Mouse (Mus musculus) lung, postnatal 0 days (tissue): ENCODE data around the gene Hint1. TPM values are rescaled to one million over a fixed set of nuclear protein-coding genes. Genes with fewer than 3 reads are reported as not detected.

Experiments
- ATAC-seq: fragments of 200-750 bp; cut with Nextera tagmentation; 2 replicates; pipeline ENCODE4 v1.8.0; 2017; ENCODE audit warnings: moderate library complexity
- DNase-seq: peaks from one replicate; pipeline ENCODE4 v3.0.0-alpha.2; 2016; ENCODE audit warnings: low spot score
- H3K27ac ChIP-seq: fragments of 300-500 bp; sonication (generic); 2 replicates; pipeline ENCODE4 v1.5.1; 2014; ENCODE audit warnings: antibody characterized with exemption, mild to moderate bottlenecking, low read length, mixed read lengths
- H3K27me3 ChIP-seq: fragments of 300-500 bp; sonication (generic); replicated peaks from 2 replicates; pipeline ENCODE4 v1.6.1; 2014; ENCODE audit warnings: low read length, mixed read lengths; ENCODE audit not compliant: insufficient read depth
- H3K36me3 ChIP-seq: fragments of 300-500 bp; sonication (generic); 2 replicates; pipeline ENCODE4 v1.6.1; 2014; ENCODE audit warnings: low read length, mixed read lengths; ENCODE audit not compliant: insufficient read depth
- H3K4me1 ChIP-seq: fragments of 300-500 bp; sonication (generic); 2 replicates; pipeline ENCODE4 v1.6.1; 2014; ENCODE audit warnings: antibody characterized with exemption, low read depth, low read length, mixed read lengths; ENCODE audit not compliant: insufficient read depth
- H3K4me2 ChIP-seq: fragments of 300-500 bp; sonication (generic); replicated peaks from 2 replicates; pipeline ENCODE4 v1.6.1; 2014; ENCODE audit warnings: low read depth, mild to moderate bottlenecking, low read length, moderate library complexity, mixed read lengths
- H3K4me3 ChIP-seq: fragments of 300-500 bp; sonication (generic); 2 replicates; pipeline ENCODE4 v1.5.1; 2014; ENCODE audit warnings: low read depth, low read length
- H3K9ac ChIP-seq: fragments of 300-500 bp; sonication (generic); replicated peaks from 2 replicates; pipeline ENCODE4 v1.6.1; 2014; ENCODE audit warnings: low read depth, mild to moderate bottlenecking
- H3K9me3 ChIP-seq: fragments of 300-500 bp; sonication (generic); 2 replicates; pipeline ENCODE4 v1.6.1; 2016; ENCODE audit warnings: low read length, mixed read lengths
- CTCF ChIP-seq: IDR thresholded peaks from 2 replicates; pipeline ENCODE4 v1.5.1; 2016; ENCODE audit warnings: antibody characterized with exemption, mild to moderate bottlenecking
- EP300 ChIP-seq: IDR thresholded peaks from 2 replicates; pipeline ENCODE4 v1.6.1; 2016; ENCODE audit warnings: antibody characterized with exemption, mild to moderate bottlenecking, control low read depth
- WGBS: fragments of 180-500 bp; shearing (Covaris S2); extraction: QIAGEN DNeasy Blood & Tissue Kit; methylation state at CpG from one replicate; pipeline ENCODE4 v1.1.7; 2014; 5-methylcytosine and 5-hydroxymethylcytosine counted together
- polyA plus RNA-seq: library from polyadenylated mRNA; unstranded; fragments of >200 nt; fragmentation: Nextera tagmentation; extraction: Ambion mirVana; gene quantifications from 2 replicates; pipeline ENCODE4 v1.2.1, GENCODE M21; 2015

Gene Hint1
- polyA plus RNA-seq, 1 experiment from 2014 or later: 528 TPM

DNA sequence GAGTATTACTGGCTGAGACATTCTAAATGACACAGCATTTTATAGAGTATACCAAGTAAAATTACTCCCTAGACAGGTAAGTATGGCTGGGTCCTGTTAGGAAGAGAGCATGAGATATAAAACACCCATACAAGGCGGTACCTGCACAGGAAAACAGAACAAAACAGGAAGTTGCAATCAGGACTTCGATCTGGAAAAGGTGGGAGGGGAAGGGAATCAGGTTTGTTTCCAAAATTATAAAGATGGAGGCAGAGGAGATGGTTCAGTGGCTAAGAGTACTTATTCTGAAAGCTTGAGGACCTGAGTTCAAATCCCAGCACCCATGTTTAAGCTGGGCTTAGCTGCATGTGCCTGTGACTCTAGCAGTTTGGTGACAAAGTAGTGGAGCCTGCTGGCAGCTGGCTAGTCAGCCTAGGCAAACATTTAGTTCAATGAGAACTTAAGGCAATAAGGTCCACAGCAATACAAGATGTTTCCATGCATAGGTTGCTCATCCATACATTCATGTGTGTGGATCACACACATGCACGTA lies 1.8 kb downstream of the Hint1 start:
- H3K4me2 ChIP-seq: no peak overlapping the region; the same call in 1 of the 2 replicates
- no peak overlapping the region for H3K4me3 ChIP-seq
- no peak overlapping the region for H3K27ac ChIP-seq
- 67% methylated on average over 3 of the region's 3 CpGs for WGBS
- no peaks in the 10 kb centered on the region for H3K27me3 ChIP-seq
- TF ChIP-seq EP300: no peak
- TF ChIP-seq CTCF: no peak
- no peaks in the 10 kb centered on the region for H3K4me1 ChIP-seq
- H3K9me3 ChIP-seq: no peaks in the 10 kb centered on the region
- DNase-seq (no peak), ATAC-seq (no peak)
- H3K36me3 ChIP-seq: peaks cover 11% of the 10 kb centered on the region; the same call in 1 of the 2 replicates
- no peak overlapping the region for H3K9ac ChIP-seq

DNA sequence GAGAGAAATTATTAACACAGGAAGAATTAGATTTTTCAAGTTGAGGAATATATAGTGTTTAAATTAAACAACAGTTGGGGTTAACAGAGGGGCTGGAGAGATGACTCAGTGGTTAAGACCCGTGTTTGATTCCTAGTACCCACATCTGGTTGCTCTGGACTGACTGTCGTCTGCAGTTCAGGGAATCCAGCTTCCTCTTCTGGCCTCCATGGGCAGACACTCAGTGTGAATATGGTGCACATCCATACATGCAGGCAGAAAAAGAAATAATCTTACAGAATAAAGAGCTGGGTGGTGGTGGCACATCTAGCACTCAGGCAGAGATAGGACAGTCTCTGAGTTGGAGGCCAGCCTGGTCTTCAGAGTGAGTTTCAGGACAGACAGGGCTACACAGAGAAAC lies 2.3 kb downstream of the Hint1 start:
- Histone ChIP-seq H3K27ac (no peak overlapping the region), H3K4me3 (no peak overlapping the region), H3K4me1 (no peaks in the 10 kb centered on the region), H3K9me3 (no peaks in the 10 kb centered on the region), H3K4me2 (no peak overlapping the region), H3K36me3 (peaks cover 13% of the 10 kb centered on the region), H3K27me3 (no peaks in the 10 kb centered on the region), H3K9ac (no peak overlapping the region)
- DNase-seq: no peak
- TF ChIP-seq EP300: no peak
- TF ChIP-seq CTCF: no peak
- WGBS: 72% methylated on average over 2 of the region's 2 CpGs
- ATAC-seq: no peak

DNA sequence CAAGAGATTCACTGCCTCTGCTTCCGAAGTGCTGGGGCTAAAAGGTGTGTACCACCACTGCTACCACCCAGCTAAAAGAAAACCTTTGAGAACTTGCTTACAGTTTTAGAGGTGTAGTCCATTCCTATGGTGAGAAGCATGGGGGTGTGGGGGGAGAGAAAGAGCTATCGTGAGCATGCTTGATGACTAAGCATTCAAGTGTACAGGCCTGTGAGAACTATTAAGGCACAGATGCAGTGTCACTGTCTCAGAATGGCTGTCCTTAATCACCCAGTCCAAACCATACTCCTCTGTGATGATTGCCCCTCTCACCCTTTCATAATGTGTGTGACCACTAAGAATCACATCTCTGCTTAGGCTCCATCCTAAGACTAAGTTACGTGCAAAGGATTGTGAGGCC lies 3.1 kb downstream of the Hint1 start:
- Histone ChIP-seq H3K27ac (no peak overlapping the region), H3K4me1 (no peaks in the 10 kb centered on the region), H3K9ac (no peak overlapping the region), H3K4me3 (no peak overlapping the region), H3K27me3 (no peaks in the 10 kb centered on the region), H3K9me3 (no peaks in the 10 kb centered on the region), H3K4me2 (no peak overlapping the region), H3K36me3 (peaks cover 18% of the 10 kb centered on the region)
- TF ChIP-seq CTCF (no peak), EP300 (no peak)
- ATAC-seq (no peak), DNase-seq (no peak)
- 67% methylated on average over 3 of the region's 3 CpGs for WGBS

- WGBS: 70% methylated on average over 7 of the region's 7 CpGs
- Histone ChIP-seq H3K36me3 (peaks cover 18% of the 10 kb centered on the region), H3K27ac (no peak overlapping the region), H3K9ac (no peak overlapping the region), H3K9me3 (no peaks in the 10 kb centered on the region), H3K27me3 (no peaks in the 10 kb centered on the region), H3K4me2 (no peak overlapping the region), H3K4me1 (no peaks in the 10 kb centered on the region), H3K4me3 (no peak overlapping the region)
- DNase-seq (no peak), ATAC-seq (no peak)
- TF ChIP-seq EP300 (no peak), CTCF (no peak)
These were observed 5.8 kb downstream of the Hint1 start for GRCm38 (mm10) chr11:54871831-54872537.

DNA sequence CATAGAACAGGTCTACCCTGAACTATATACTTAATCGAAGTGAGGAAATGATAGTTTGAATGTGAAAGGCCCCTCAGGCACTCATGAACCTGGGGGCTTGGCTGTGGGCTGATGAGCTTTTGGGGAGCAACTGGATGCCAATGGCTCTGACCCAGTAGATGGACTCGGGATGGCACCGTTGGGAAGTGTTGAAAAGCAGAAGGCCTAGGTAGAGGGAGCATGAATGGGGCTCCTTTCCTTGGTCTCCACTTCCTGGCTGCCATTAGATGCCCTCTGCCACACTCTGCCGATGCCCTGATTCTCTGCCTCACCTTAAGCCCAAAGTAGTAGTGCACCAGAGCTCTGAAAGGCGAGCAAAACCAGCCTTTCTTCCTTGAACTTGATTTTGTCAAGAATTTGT lies 9.8 kb downstream of the Hint1 start:
- Histone ChIP-seq H3K27ac (no peak overlapping the region), H3K4me2 (no peak overlapping the region), H3K9ac (no peak overlapping the region), H3K36me3 (peaks cover 17% of the 10 kb centered on the region), H3K4me3 (no peak overlapping the region), H3K9me3 (no peaks in the 10 kb centered on the region), H3K27me3 (no peaks in the 10 kb centered on the region), H3K4me1 (peaks cover 4% of the 10 kb centered on the region; the same call in 1 of the 2 replicates)
- DNase-seq (no peak), ATAC-seq (no peak)
- 83% methylated on average over 5 of the region's 5 CpGs for WGBS
- TF ChIP-seq EP300 (no peak), CTCF (no peak)

DNA sequence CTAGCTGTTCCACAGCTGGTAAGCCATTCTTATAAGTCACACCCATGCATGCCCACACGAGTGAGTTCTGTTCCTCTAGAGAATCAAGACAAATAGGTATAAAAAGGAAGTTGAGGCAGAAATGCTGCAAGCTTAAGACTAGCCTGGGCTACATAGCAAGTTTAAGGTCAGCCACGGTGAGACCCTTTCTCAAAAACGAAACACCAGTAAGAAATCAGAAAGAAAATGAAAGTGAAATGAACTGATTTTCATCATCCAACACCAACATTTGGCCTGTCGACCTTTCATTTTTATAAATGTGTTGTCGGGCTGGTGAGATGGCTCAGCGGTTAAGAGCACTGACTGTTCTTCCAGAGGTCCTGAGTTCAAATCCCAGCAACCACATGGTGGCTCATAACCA lies 12.7 kb downstream of the Hint1 start:
- H3K4me1 ChIP-seq: peaks cover 6% of the 10 kb centered on the region; the same call in 1 of the 2 replicates
- TF ChIP-seq CTCF (no peak), EP300 (no peak)
- DNase-seq (no peak), ATAC-seq (no peak)
- H3K9ac ChIP-seq: no peak overlapping the region
- no peaks in the 10 kb centered on the region for H3K27me3 ChIP-seq
- no peaks in the 10 kb centered on the region for H3K9me3 ChIP-seq
- 0 out of 2 replicates have a peak, but pooled peaks cover under 1% of the 10 kb centered on the region for H3K36me3 ChIP-seq
- H3K4me3 ChIP-seq: no peak overlapping the region
- H3K27ac ChIP-seq: no peak overlapping the region
- no peak overlapping the region for H3K4me2 ChIP-seq
- WGBS: 67% methylated on average over 6 of the region's 6 CpGs
